Mouse (Mus musculus): ENCODE results near the gene Ints2.
"Not testable (repeated sequence)": the region's sequence is repeated elsewhere in the genome, so short reads cannot be mapped to it uniquely, and the experiment has no call there.

Ints2 gene

DNA sequence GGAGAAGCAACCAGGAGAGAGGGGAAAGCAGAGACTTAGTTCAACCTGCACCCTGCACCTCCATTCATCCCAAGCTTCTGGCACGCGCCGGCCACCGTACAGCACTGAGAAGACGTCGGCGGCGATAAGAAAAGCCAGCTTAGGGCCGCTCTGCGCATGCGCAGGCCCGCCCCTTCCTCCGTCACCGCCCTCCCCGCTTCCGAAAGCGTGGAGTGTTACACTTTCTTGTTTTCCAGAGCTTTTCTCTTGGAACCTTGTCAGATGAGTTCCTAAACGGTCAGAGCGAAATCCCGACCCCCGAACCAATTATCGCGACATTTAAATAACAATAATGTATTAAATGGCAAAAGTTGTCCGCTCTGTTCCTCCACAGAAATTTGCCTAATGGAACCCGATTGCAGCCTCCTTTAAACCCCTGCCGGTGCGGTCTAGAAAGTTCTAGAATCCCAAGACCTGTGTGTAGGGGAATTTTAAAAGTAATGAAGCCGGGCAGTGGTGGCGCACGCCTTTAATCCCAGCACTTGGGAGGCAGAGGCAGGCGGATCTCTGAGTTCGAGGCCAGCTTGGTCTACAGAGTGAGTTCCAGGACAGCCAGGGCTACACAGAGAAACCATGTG, at the start of gene Ints2:
Ints2 (minus strand) TSS at position 116 of the 617 bp plus-strand sequence.
- Histone ChIP-seq H3K9me3 (ENCODE audit: low read length) (no peaks in the 10 kb centered on the region), H3K4me3 (replicated peaks; ENCODE audit: low read length) (peak within 1 kb of the TSS; percentile 82), H3K4me1 (replicated peaks; ENCODE audit: low read depth, low read length) (peaks cover 14% of the 10 kb centered on the region), H3K27me3 (ENCODE audit: insufficient read depth, low read length) (no peaks in the 10 kb centered on the region), H3K36me3 (ENCODE audit: insufficient read depth, low read length) (peaks cover 24% of the 10 kb centered on the region)
- TF ChIP-seq POU5F1 (IDR thresholded peaks at IDR 0.05; ENCODE audit: borderline replicate concordance, low read length): no peak
- TF ChIP-seq CTCF (conservative IDR thresholded peaks at IDR 0.05; ENCODE audit: low read length): no peak
- TF ChIP-seq NANOG (IDR thresholded peaks at IDR 0.05; ENCODE audit: borderline replicate concordance, low read length): no peak

DNA sequence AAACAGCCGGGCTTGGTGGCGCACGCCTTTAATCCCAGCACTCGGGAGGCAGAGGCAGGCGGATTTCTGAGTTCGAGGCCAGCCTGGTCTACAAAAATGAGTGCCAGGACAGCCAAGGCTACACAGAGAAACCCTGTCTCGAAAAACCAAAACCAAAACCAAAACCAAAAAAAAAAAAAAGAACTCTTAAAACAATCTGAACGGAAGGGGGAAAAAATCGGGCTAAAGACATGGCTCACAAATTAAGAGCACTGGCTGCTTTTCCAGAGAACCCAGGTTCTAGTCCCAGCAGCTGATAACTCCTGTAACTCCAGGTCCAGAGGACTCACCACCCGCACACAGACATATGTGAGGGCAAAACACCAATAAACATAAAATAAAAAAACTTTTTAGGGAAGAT, 34.8 kb upstream of the Ints2 start:
- H3K36me3 ChIP-seq (ENCODE audit: insufficient read depth, low read length): peaks cover 45% of the 10 kb centered on the region
- H3K27me3 ChIP-seq (ENCODE audit: insufficient read depth, low read length); H3K4me3 ChIP-seq (replicated peaks; ENCODE audit: low read length); H3K9me3 ChIP-seq (ENCODE audit: low read length); H3K4me1 ChIP-seq (replicated peaks; ENCODE audit: low read depth, low read length): not testable (repeated sequence)

DNA sequence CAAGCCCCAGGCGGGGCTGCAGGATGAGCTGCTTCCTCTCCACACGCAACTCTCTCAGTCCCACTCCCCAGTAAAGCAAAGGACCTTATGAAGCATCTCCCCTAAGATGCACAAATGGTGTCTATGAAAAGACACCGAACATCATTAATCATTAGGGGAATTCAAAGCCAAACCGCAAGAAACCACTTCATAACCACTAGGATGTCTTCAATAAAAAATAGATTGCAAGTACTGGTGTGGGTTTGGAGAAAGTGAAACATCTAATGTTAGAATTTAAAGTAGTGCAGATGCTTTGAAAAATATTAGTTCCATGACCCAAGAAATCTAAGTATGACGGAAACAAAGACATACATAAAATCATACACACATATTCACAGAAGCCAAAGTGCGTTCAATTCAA, 34.3 kb upstream of the Ints2 start:
- TF ChIP-seq CTCF (conservative IDR thresholded peaks at IDR 0.05; ENCODE audit: low read length) (no peak), POU5F1 (IDR thresholded peaks at IDR 0.05; ENCODE audit: borderline replicate concordance, low read length) (no peak), NANOG (IDR thresholded peaks at IDR 0.05; ENCODE audit: borderline replicate concordance, low read length) (no peak)
- no peaks in the 10 kb centered on the region for H3K9me3 ChIP-seq (ENCODE audit: low read length)
- no peaks in the 10 kb centered on the region for H3K4me1 ChIP-seq (replicated peaks; ENCODE audit: low read depth, low read length)
- peaks cover 41% of the 10 kb centered on the region for H3K36me3 ChIP-seq (ENCODE audit: insufficient read depth, low read length)
- no peaks in the 10 kb centered on the region for H3K27me3 ChIP-seq (ENCODE audit: insufficient read depth, low read length)
- no peak overlapping the region for H3K4me3 ChIP-seq (replicated peaks; ENCODE audit: low read length)

DNA sequence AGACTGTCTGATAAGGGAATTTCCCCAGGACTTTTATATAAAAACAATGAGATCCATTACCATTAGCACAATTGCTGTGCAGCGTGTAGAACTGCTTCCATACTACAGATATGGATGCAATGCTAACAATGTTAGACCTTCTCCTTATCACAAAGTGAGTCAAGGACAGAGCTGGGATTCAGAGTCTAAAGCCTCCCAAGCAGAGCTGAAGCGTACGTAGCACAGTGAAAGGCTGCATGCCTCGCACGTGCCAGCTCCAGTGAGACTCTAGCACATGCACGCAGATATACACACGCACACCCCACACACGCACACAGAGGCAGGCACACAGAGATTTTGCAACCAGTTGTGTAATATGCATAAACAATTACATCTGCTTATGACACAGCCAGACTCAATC, 28.4 kb upstream of the Ints2 start:
- peaks cover 78% of the 10 kb centered on the region for H3K36me3 ChIP-seq (ENCODE audit: insufficient read depth, low read length)
- H3K4me1 ChIP-seq (replicated peaks; ENCODE audit: low read depth, low read length): no peaks in the 10 kb centered on the region
- TF ChIP-seq POU5F1 (IDR thresholded peaks at IDR 0.05; ENCODE audit: borderline replicate concordance, low read length): no peak
- TF ChIP-seq CTCF (conservative IDR thresholded peaks at IDR 0.05; ENCODE audit: low read length): no peak
- TF ChIP-seq NANOG (IDR thresholded peaks at IDR 0.05; ENCODE audit: borderline replicate concordance, low read length): no peak
- no peaks in the 10 kb centered on the region for H3K27me3 ChIP-seq (ENCODE audit: insufficient read depth, low read length)
- no peak overlapping the region for H3K4me3 ChIP-seq (replicated peaks; ENCODE audit: low read length)
- no peaks in the 10 kb centered on the region for H3K9me3 ChIP-seq (ENCODE audit: low read length)

DNA sequence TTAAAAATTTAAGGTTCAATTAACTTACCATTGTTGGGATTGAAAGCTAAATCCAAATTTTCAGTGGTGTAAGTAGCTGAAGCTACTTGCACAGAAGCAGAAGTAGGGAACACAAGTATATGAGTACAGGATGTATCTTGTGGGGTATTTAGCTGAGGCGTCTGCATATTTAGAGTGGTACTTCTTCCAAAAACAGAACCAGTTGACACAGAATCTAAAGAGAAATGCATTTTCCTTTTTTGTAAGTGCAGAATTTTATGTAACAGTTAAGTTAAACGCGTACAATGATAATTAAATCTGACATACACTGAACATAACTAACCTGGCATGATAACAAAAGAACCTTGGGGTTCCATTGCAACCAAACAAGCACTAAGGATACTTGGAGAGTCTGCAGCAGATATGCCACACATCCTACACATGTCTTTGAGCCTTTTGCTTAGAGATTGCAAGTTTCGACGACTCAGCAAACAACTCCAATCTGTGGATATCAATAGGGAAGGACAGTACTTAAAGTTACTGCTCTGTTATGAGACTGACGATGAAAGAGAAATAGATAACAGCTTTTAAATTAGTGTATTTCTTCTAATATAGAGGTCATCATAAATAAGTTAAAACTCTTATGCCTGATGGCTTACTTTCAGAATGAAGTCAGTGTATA, 21.2 kb upstream of the Ints2 start:
- H3K4me3 ChIP-seq (replicated peaks; ENCODE audit: low read length): no peak overlapping the region
- H3K27me3 ChIP-seq (ENCODE audit: insufficient read depth, low read length): no peaks in the 10 kb centered on the region
- H3K4me1 ChIP-seq (replicated peaks; ENCODE audit: low read depth, low read length): no peaks in the 10 kb centered on the region
- H3K36me3 ChIP-seq (ENCODE audit: insufficient read depth, low read length): peaks cover 74% of the 10 kb centered on the region
- no peaks in the 10 kb centered on the region for H3K9me3 ChIP-seq (ENCODE audit: low read length)
- TF ChIP-seq NANOG (IDR thresholded peaks at IDR 0.05; ENCODE audit: borderline replicate concordance, low read length) (no peak), POU5F1 (IDR thresholded peaks at IDR 0.05; ENCODE audit: borderline replicate concordance, low read length) (no peak), CTCF (conservative IDR thresholded peaks at IDR 0.05; ENCODE audit: low read length) (no peak)

DNA sequence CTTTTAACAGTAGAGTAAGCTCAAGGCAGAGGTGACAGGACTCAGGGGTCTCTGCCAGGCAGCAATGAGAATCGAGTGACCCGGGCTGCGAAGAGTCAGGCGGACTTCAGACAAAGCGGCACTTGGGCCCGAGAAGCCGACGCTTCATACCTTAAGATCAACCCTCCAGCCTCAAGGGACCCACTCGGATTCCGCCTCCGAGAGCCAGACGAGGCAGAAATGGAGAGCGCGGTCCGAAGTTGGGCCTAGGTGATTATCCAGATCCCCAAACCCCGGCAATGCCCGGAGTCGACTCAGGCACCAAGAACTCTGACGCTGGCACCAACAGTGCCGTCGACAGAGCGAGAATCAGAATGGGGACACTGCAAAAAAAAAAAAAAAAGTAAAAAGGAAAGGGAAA, 321 bp downstream of the Ints2 start:
- TF ChIP-seq CTCF (conservative IDR thresholded peaks at IDR 0.05; ENCODE audit: low read length): no peak
- peaks cover 14% of the 10 kb centered on the region for H3K4me1 ChIP-seq (replicated peaks; ENCODE audit: low read depth, low read length)
- no peaks in the 10 kb centered on the region for H3K9me3 ChIP-seq (ENCODE audit: low read length)
- peak overlapping the region; percentile 82 for H3K4me3 ChIP-seq (replicated peaks; ENCODE audit: low read length)
- H3K27me3 ChIP-seq (ENCODE audit: insufficient read depth, low read length): no peaks in the 10 kb centered on the region
- peaks cover 29% of the 10 kb centered on the region for H3K36me3 ChIP-seq (ENCODE audit: insufficient read depth, low read length)

DNA sequence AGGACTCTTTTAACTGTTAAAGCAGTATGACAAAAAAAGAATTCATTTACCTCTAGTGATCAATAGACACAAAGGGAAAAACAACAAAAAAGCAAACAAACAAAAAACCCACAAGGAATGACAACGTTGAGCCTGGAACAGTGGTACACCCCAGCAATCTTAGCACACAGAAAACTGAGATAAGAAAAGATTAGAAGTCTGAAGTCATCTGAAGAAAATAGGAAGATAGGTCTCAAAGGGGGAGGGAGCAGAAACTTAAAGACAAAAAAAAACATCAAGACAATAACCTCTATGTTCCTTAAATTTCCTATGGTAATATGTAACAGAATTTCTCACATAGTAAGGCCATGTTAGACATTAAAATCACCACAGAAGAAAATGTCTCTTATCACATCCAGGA, 4.0 kb downstream of the Ints2 start:
- Histone ChIP-seq H3K36me3 (ENCODE audit: insufficient read depth, low read length) (peaks cover 60% of the 10 kb centered on the region), H3K27me3 (ENCODE audit: insufficient read depth, low read length) (no peaks in the 10 kb centered on the region), H3K4me3 (replicated peaks; ENCODE audit: low read length) (no peak overlapping the region), H3K4me1 (replicated peaks; ENCODE audit: low read depth, low read length) (peaks cover 17% of the 10 kb centered on the region), H3K9me3 (ENCODE audit: low read length) (no peaks in the 10 kb centered on the region)
- no peak for TF ChIP-seq NANOG (IDR thresholded peaks at IDR 0.05; ENCODE audit: borderline replicate concordance, low read length)

DNA sequence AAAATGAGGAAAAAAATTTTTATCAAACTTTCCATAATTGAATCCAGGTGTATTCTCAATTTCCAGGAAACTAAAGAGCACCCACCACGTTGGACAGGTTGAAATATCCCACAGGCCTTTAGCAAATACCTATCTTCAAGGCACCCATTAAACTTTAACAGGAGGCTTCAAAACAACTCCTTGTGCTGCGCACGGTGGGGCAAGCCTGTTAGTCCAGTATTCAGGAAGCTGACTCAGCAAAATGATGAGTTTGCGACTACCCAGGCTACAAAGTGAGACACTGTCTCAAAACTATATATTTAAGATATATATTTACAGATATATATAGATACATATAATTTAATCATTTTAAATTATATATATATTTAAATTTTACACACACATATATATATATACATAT, 24.9 kb downstream of the Ints2 start:
- Histone ChIP-seq H3K27me3 (ENCODE audit: insufficient read depth, low read length) (no peaks in the 10 kb centered on the region), H3K4me1 (replicated peaks; ENCODE audit: low read depth, low read length) (no peaks in the 10 kb centered on the region), H3K9me3 (ENCODE audit: low read length) (no peaks in the 10 kb centered on the region), H3K4me3 (replicated peaks; ENCODE audit: low read length) (no peak overlapping the region), H3K36me3 (ENCODE audit: insufficient read depth, low read length) (peaks cover 88% of the 10 kb centered on the region)
- TF ChIP-seq POU5F1 (IDR thresholded peaks at IDR 0.05; ENCODE audit: borderline replicate concordance, low read length): no peak
- TF ChIP-seq NANOG (IDR thresholded peaks at IDR 0.05; ENCODE audit: borderline replicate concordance, low read length): no peak
- no peak for TF ChIP-seq CTCF (conservative IDR thresholded peaks at IDR 0.05; ENCODE audit: low read length)

DNA sequence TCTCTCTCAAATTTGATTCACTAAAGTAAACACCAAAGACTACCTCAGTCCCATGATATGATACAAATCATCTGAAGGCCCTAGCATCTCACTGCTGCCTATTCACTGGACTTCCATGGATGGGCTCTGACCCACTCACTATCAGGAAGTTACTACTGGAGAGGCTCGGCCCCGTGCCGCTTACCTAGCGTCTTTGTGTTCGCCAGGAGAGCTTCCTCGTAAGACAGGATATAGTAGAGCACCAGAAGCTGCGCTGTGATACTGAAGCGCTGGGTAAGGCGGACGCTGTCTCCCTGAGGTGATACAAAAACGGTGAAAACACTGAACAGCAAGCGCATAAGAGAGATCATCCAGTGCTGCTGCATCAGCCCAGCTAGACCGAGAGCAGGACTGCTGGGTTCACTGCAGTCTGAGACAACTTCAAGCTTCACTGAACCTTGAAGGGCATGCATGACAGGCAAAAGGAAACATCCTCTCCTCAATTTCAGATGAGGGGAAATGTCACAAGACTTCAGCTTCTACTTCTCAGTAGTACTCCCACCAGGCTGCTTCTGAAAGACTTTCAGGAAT, 25.5 kb downstream of the Ints2 start:
- Histone ChIP-seq H3K36me3 (ENCODE audit: insufficient read depth, low read length) (peaks cover 88% of the 10 kb centered on the region), H3K4me3 (replicated peaks; ENCODE audit: low read length) (no peak overlapping the region), H3K4me1 (replicated peaks; ENCODE audit: low read depth, low read length) (no peaks in the 10 kb centered on the region), H3K9me3 (ENCODE audit: low read length) (no peaks in the 10 kb centered on the region), H3K27me3 (ENCODE audit: insufficient read depth, low read length) (no peaks in the 10 kb centered on the region)
- no peak for TF ChIP-seq NANOG (IDR thresholded peaks at IDR 0.05; ENCODE audit: borderline replicate concordance, low read length)
- no peak for TF ChIP-seq CTCF (conservative IDR thresholded peaks at IDR 0.05; ENCODE audit: low read length)
- no peak for TF ChIP-seq POU5F1 (IDR thresholded peaks at IDR 0.05; ENCODE audit: borderline replicate concordance, low read length)

Data from E14TG2a.4 (cell line).